Mouse (Mus musculus): ENCODE results near the gene Patl2. TPM values are rescaled to one million over a fixed set of nuclear protein-coding genes. Genes with fewer than 3 reads are reported as not detected.
A peak's percentile ranks its signal among the peaks of the same experiment; 100 is the strongest.

Patl2 gene
- total and polyA plus RNA-seq, 3 experiments, result 0.58 to 0.84 TPM; not detected in 1

DNA sequence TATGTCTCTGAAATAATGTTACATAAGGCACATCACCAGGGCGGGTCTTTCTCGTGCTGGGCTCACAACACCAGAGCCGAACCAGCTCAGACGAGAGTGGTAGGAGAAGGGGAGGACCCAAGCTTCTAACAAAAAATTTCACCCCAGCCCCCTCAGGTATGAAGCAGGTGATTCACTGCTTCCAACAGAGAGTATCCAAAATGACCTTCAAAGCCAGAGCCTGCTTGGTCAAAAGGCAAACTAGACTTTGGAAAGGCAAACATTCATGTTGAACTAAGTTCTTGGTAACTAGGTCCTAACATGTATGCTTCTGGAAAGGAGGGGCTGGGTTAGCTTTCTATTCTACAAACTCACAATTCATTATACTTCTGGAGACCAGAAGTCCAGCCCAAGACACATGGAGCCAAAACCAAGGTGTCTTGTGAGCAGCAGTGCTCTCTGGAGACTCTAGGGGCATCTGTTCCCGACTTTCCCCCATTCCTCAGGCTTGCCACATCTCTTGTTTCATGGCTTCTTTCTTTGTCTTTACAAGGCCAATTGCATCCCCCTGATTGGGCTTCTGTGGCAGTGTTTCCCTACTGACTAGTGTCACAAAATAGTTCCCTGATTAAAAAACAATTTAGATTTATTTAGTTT is 44.5 kb downstream of the Patl2 start:
- H3K4me3 ChIP-seq (ENCODE audit: control insufficient read depth in 1 of 2, insufficient read depth in 1 of 2, low read depth in 2 of 2, low read length in 2 of 2), result no peak overlapping the region
- H3K27ac ChIP-seq (ENCODE audit: control insufficient read depth, low read depth, low read length), result no peak overlapping the region
- H3K9me3 ChIP-seq (replicated peaks; ENCODE audit: insufficient read depth, low read length), result no peaks in the 10 kb centered on the region
- no peak for TF ChIP-seq POLR2AphosphoS5 (IDR thresholded peaks at IDR 0.05; ENCODE audit: borderline replicate concordance, low read depth, low read length)
- 0 out of 6 replicates have a peak, but pooled peaks of 1 of the 3 experiments have one; percentile 5 for TF ChIP-seq CTCF (IDR thresholded peaks at IDR 0.05 in 2 of 3, conservative IDR thresholded peaks at IDR 0.05 in 1 of 3; ENCODE audit: control insufficient read depth in 1 of 3, insufficient read depth in 1 of 3, low read depth in 2 of 3, low read length in 3 of 3, poor library complexity in 1 of 3, severe bottlenecking in 1 of 3)
- no peak for TF ChIP-seq KAT2A (conservative IDR thresholded peaks at IDR 0.05; ENCODE audit: low read depth, low read length)
- TF ChIP-seq ZKSCAN1 (IDR thresholded peaks at IDR 0.05; ENCODE audit: low read depth, low read length), result no peak
- H3K79me2 ChIP-seq (ENCODE audit: control insufficient read depth, insufficient read depth, low read length, poor library complexity), result no peaks in the 10 kb centered on the region
- peaks cover 0 to 20% of the 10 kb centered on the region in 2 experiments; a peak in 2 of 4 replicates for H3K36me3 ChIP-seq (ENCODE audit: control insufficient read depth in 1 of 2, insufficient read depth in 2 of 2, low read length in 2 of 2)
- no peak for DNase-seq (ENCODE audit: low read depth, low spot score)
- no peak overlapping the region for H3K9ac ChIP-seq (ENCODE audit: control insufficient read depth, low read depth, low read length, poor library complexity, severe bottlenecking)
- peaks cover 11 to 19% of the 10 kb centered on the region in 2 experiments for H3K4me1 ChIP-seq (ENCODE audit: control insufficient read depth in 1 of 2, insufficient read depth in 2 of 2, low read length in 2 of 2)
- no peaks in the 10 kb centered on the region for H3K27me3 ChIP-seq (ENCODE audit: control insufficient read depth in 1 of 2, insufficient read depth in 2 of 2, low read length in 2 of 2)

DNA sequence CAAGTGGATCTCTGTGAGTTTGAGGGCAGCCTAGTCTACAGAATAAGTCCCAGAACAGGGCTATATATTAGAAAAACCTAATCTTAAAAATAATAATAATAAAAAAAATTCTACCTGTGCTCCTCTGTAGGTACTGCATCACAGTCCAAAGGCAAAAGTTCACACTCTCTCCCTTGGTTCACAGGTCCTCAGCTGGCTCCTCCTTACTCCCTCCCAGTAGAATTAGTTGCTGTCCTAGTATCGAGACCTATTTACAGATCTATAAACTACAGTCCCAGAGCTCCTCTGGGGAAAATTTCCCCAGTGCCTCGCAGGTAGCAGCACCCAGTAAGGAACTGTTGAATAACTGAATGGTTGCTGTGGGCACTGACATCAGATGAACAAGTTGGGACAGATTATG is 45.2 kb downstream of the Patl2 start:
- Histone ChIP-seq H3K36me3 (ENCODE audit: control insufficient read depth in 1 of 2, insufficient read depth in 2 of 2, low read length in 2 of 2) (peaks cover 0 to 18% of the 10 kb centered on the region in 2 experiments; a peak in 2 of 4 replicates), H3K79me2 (ENCODE audit: control insufficient read depth, insufficient read depth, low read length, poor library complexity) (no peaks in the 10 kb centered on the region), H3K4me3 (ENCODE audit: control insufficient read depth in 1 of 2, insufficient read depth in 1 of 2, low read depth in 2 of 2, low read length in 2 of 2) (no peak overlapping the region), H3K4me1 (ENCODE audit: control insufficient read depth in 1 of 2, insufficient read depth in 2 of 2, low read length in 2 of 2) (peaks cover 7 to 17% of the 10 kb centered on the region in 2 experiments), H3K9me3 (replicated peaks; ENCODE audit: insufficient read depth, low read length) (no peaks in the 10 kb centered on the region), H3K9ac (ENCODE audit: control insufficient read depth, low read depth, low read length, poor library complexity, severe bottlenecking) (no peak overlapping the region), H3K27ac (ENCODE audit: control insufficient read depth, low read depth, low read length) (no peak overlapping the region), H3K27me3 (ENCODE audit: control insufficient read depth in 1 of 2, insufficient read depth in 2 of 2, low read length in 2 of 2) (no peaks in the 10 kb centered on the region)
- TF ChIP-seq JUND (IDR thresholded peaks at IDR 0.05; ENCODE audit: low read depth, low read length), result no peak
- no peak for TF ChIP-seq CHD1 (IDR thresholded peaks at IDR 0.05; ENCODE audit: low read depth, low read length)
- no peak for TF ChIP-seq NELFE (IDR thresholded peaks at IDR 0.05; ENCODE audit: low read depth, low read length)
- TF ChIP-seq HCFC1 (IDR thresholded peaks at IDR 0.05; ENCODE audit: low read depth, low read length), result no peak
- no peak for TF ChIP-seq MYC (IDR thresholded peaks at IDR 0.05; ENCODE audit: low read depth, low read length)
- no peak for TF ChIP-seq RCOR1 (IDR thresholded peaks at IDR 0.05; ENCODE audit: low read depth, low read length)
- TF ChIP-seq MAFK (IDR thresholded peaks at IDR 0.05; ENCODE audit: borderline replicate concordance, low read depth, low read length), result no peak
- TF ChIP-seq E2F4 (IDR thresholded peaks at IDR 0.05; ENCODE audit: borderline replicate concordance, low read depth, low read length), result no peak
- TF ChIP-seq ZMIZ1 (IDR thresholded peaks at IDR 0.05; ENCODE audit: low read depth, low read length), result no peak
- no peak for TF ChIP-seq NRF1 (IDR thresholded peaks at IDR 0.05; ENCODE audit: insufficient read depth, low read depth, low read length, poor library complexity, severe bottlenecking)
- no peak for TF ChIP-seq ETS1 (IDR thresholded peaks at IDR 0.05; ENCODE audit: low read depth, low read length)
- no peak for TF ChIP-seq MAX (IDR thresholded peaks at IDR 0.05; ENCODE audit: low read length)
- no peak for TF ChIP-seq GABPA (IDR thresholded peaks at IDR 0.05; ENCODE audit: low read depth, low read length)
- TF ChIP-seq EP300 (IDR thresholded peaks at IDR 0.05; ENCODE audit: low read depth in 1 of 2, low read length in 2 of 2), result no peak
- TF ChIP-seq TAL1 (IDR thresholded peaks at IDR 0.05; ENCODE audit: low read length), result no peak
- TF ChIP-seq ELF1 (IDR thresholded peaks at IDR 0.05; ENCODE audit: low read depth, low read length), result no peak
- TF ChIP-seq TBP (IDR thresholded peaks at IDR 0.05; ENCODE audit: low read depth, low read length), result no peak
- TF ChIP-seq MXI1 (IDR thresholded peaks at IDR 0.05; ENCODE audit: low read depth, low read length), result no peak
- DNase-seq (ENCODE audit: low read depth, low spot score), result no peak
